Mouse (Mus musculus) neural tube, embryonic 14.5 days (tissue): ENCODE measurements around the gene Ltbp4. TPM values are rescaled to one million over a fixed set of nuclear protein-coding genes. Genes with fewer than 3 reads are reported as not detected.

Source experiments
- ATAC-seq: fragments of 200-750 bp; cut with Nextera tagmentation; 2 replicates; pipeline ENCODE4 v1.8.0; 2017; ENCODE audit warnings: low read depth, mild to moderate bottlenecking, moderate TSS enrichment, moderate library complexity
- H3K27ac ChIP-seq: fragments of 300-500 bp; sonication (generic); 2 replicates; pipeline ENCODE4 v1.5.1; 2014; ENCODE audit warnings: low read depth, mild to moderate bottlenecking, control low read depth, low read length, moderate library complexity, mixed read lengths
- H3K27me3 ChIP-seq: fragments of 300-500 bp; sonication (generic); 2 replicates; pipeline ENCODE4 v1.6.1; 2014; ENCODE audit warnings: low read length; ENCODE audit not compliant: control insufficient read depth, insufficient read depth
- H3K36me3 ChIP-seq: fragments of 300-500 bp; sonication (generic); 2 replicates; pipeline ENCODE4 v1.6.1; 2014; ENCODE audit warnings: low read length, mixed read lengths; ENCODE audit not compliant: control insufficient read depth, insufficient read depth
- H3K4me1 ChIP-seq: fragments of 300-500 bp; sonication (generic); 2 replicates; pipeline ENCODE4 v1.6.1; 2014; ENCODE audit warnings: low read length; ENCODE audit not compliant: control insufficient read depth, insufficient read depth
- H3K4me2 ChIP-seq: fragments of 300-500 bp; sonication (generic); 2 replicates; pipeline ENCODE4 v1.6.1; 2014; ENCODE audit warnings: mild to moderate bottlenecking, low read depth, low read length, control low read depth
- H3K4me3 ChIP-seq: fragments of 300-500 bp; sonication (generic); 2 replicates; pipeline ENCODE4 v1.5.1; 2014; ENCODE audit warnings: low read depth, low read length, control low read depth, mixed read lengths
- H3K9ac ChIP-seq: fragments of 300-500 bp; sonication (generic); replicated peaks from 2 replicates; pipeline ENCODE4 v1.6.1; 2014; ENCODE audit warnings: low read depth, mild to moderate bottlenecking, control low read depth, low read length, mixed read lengths
- H3K9me3 ChIP-seq: fragments of 300-500 bp; sonication (generic); 2 replicates; pipeline ENCODE4 v1.6.1; 2016; ENCODE audit warnings: low read length; ENCODE audit not compliant: control insufficient read depth
- WGBS: fragments of 180-500 bp; shearing (Covaris S2); extraction: QIAGEN DNeasy Blood & Tissue Kit; methylation state at CpG from one replicate; pipeline ENCODE4 v1.1.7; 2014; 5-methylcytosine and 5-hydroxymethylcytosine counted together
- polyA plus RNA-seq: library from polyadenylated mRNA; unstranded; fragments of >200 nt; fragmentation: Nextera tagmentation; extraction: Ambion mirVana; gene quantifications from 2 replicates; pipeline ENCODE4 v1.2.1, GENCODE M21; 2014

The Ltbp4 gene
- polyA plus RNA-seq, 1 experiment from 2014 or later = 5.8 TPM

DNA sequence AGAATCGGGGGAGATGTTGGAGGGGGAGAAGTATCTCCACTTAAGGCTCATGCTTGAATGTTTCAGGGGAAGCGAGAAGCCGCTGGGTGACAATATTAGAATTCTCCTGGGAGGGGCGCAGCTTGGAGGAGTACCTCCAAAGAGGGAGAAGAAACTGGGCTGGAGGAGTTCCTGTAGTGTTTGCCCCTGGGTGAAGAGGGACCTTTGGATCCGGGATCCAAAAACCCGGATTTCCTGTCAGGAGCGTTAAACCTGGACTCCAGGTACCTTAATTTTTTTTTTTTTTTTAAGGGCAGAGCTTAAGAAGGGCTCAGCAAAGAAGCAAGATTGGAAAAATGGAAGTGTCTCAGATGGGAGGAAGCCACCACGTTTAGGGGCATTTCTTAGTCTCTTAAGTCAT lies 5.6 kb downstream of the Ltbp4 start:
- 0 out of 2 replicates have a peak overlapping the region, but pooled peaks have one; percentile 81 for H3K4me2 ChIP-seq
- no peaks in the 10 kb centered on the region for H3K9me3 ChIP-seq
- no peak overlapping the region for H3K9ac ChIP-seq
- peaks cover 75% of the 10 kb centered on the region for H3K27me3 ChIP-seq
- H3K27ac ChIP-seq = no peak overlapping the region
- H3K36me3 ChIP-seq = no peaks in the 10 kb centered on the region
- no peak overlapping the region for H3K4me3 ChIP-seq
- 7% methylated on average over 8 of the region's 8 CpGs for WGBS
- peaks cover 16% of the 10 kb centered on the region; the same call in 1 of the 2 replicates for H3K4me1 ChIP-seq
- ATAC-seq = no peak

DNA sequence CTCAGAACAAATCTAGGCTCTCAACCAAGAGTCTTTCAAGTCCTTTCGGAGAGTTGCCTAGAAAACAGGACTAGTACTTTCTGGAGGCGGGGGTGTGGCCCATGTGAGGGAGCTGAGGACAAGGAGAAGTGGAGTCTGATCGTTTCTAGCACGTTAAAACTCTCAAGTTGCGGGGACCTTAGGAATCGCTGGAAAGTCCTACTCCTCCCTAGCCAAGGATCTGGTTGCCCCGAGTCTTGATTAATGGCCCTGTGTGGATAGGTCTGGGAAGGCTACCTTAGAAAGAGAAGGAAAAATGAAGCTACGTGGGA lies 6.0 kb downstream of the Ltbp4 start:
- 5% methylated on average over 8 of the region's 8 CpGs for WGBS
- ATAC-seq = no peak
- H3K4me2 ChIP-seq = peak overlapping the region; percentile 52; the same call in 1 of the 2 replicates
- no peaks in the 10 kb centered on the region for H3K36me3 ChIP-seq
- H3K4me1 ChIP-seq = peaks cover 16% of the 10 kb centered on the region; the same call in 1 of the 2 replicates
- H3K27ac ChIP-seq = no peak overlapping the region
- H3K27me3 ChIP-seq = peaks cover 78% of the 10 kb centered on the region
- H3K4me3 ChIP-seq = no peak overlapping the region; the same call in 1 of the 2 replicates
- H3K9ac ChIP-seq = no peak overlapping the region
- H3K9me3 ChIP-seq = no peaks in the 10 kb centered on the region

DNA sequence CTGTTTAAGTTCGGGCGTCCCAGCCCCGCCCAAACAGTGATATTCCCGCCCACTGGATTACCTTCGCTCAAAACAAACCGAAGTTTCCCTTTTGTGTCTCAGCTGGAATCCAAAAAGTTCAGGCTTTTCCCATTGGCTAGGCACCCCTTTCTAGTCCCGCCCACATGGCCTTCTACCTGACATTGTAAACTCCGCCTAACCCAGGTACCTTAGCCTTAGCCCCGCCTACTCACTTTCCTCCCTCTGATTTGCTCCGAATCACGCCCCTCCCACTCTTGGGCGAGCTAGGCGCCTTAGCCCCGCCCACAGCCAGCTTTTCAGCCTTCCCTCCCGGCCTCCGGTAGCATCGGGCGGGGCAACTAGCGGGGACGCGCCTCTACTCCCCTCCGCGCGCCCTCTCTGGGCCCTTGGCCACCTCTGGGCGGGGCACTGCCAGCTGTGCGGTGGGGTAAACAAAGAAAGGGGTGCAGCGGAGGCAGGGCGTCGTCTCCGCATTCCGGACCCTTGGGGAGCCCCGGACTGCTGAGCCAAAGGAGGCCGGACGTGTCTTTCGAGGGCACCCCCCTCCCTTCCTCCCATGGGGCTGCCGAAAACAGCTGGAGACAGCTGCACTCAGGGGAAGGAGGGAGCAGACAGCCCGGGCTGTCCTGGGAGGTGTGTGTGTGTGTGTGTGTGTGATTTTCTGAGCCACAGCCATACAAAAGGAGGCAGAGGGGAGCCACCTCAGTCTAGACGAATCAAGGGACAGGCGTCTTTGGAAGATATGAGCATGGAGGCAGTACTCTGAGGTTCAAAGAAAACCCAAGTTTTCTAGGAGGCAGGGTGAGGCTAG lies 6.6 kb downstream of the Ltbp4 start:
- H3K36me3 ChIP-seq = no peaks in the 10 kb centered on the region
- no peak overlapping the region for H3K27ac ChIP-seq
- ATAC-seq = no peak
- no peaks in the 10 kb centered on the region for H3K9me3 ChIP-seq
- under 1% methylated on average over 39 of the region's 39 CpGs for WGBS
- H3K4me2 ChIP-seq = peak overlapping the region; percentile 52
- H3K9ac ChIP-seq = no peak overlapping the region
- H3K4me1 ChIP-seq = peaks cover 16% of the 10 kb centered on the region; the same call in 1 of the 2 replicates
- peak overlapping the region; percentile 27 for H3K4me3 ChIP-seq
- peaks cover 84% of the 10 kb centered on the region for H3K27me3 ChIP-seq

DNA sequence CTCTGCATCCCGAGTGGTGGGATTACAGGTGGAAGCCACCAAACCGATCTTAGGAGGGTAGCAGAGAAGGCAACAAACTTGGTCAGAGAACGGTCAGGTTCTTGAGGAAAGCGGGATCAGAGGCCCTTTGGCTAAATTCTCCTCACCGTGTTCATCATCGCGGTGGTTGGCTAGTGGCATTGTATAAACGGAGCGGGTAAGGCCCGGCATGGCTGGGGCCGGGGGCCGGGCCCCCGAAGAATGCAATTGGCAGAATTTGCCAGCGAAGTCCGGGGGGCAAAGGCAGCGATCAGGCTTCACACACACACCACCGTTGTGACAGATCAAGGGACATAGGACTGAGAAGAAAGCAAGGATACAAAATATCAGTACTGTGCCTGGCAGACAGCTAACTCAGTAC lies 7.5 kb downstream of the Ltbp4 start:
- Histone ChIP-seq H3K36me3 (no peaks in the 10 kb centered on the region), H3K27me3 (peaks cover 89% of the 10 kb centered on the region), H3K9ac (no peak overlapping the region), H3K27ac (no peak overlapping the region), H3K4me3 (no peak overlapping the region), H3K4me1 (peaks cover 16% of the 10 kb centered on the region; the same call in 1 of the 2 replicates), H3K9me3 (no peaks in the 10 kb centered on the region), H3K4me2 (0 out of 2 replicates have a peak overlapping the region, but pooled peaks have one; percentile 52)
- ATAC-seq = no peak
- WGBS = 16% methylated on average over 17 of the region's 17 CpGs

DNA sequence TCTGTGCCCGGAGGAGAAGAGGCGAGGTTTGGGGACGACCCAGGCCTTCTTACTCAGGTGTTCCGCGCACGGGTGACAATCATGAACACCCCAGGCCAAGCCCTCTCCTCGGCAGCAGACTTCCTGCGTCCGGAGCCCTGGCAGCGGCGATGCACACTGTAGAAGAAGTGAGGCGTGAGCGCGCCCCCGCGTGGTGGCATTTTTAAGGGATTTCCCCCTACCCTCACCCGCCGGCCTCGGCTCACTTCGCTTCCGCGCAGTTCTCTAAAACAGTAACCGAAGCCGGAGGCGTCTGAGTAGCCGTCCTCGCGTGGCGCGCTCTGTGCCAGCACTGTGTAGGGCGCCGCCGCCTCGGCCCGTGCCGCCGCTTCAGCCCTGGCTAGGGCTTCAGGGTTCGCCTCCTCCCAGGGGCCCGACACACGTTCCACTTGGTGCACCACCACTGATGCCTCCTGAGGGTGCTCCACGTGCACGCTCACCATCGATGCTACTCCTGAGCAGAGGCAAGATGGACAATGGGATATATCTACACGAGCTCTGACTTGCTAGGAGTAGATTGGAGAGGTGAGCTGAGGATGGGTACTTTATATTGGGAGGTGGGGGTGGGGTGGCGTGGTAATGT lies 8.1 kb downstream of the Ltbp4 start:
- H3K27ac ChIP-seq = no peak overlapping the region
- peak; percentile 33; the same call in 1 of the 2 replicates for ATAC-seq
- 4% methylated on average over 42 of the region's 45 CpGs for WGBS
- peak overlapping the region; percentile 7; the same call in 1 of the 2 replicates for H3K4me3 ChIP-seq
- peak overlapping the region; percentile 39; the same call in 1 of the 2 replicates for H3K9ac ChIP-seq
- peak overlapping the region; percentile 23 for H3K4me2 ChIP-seq
- peaks cover 16% of the 10 kb centered on the region; the same call in 1 of the 2 replicates for H3K4me1 ChIP-seq
- H3K27me3 ChIP-seq = peaks cover 86% of the 10 kb centered on the region
- no peaks in the 10 kb centered on the region for H3K9me3 ChIP-seq
- no peaks in the 10 kb centered on the region for H3K36me3 ChIP-seq

DNA sequence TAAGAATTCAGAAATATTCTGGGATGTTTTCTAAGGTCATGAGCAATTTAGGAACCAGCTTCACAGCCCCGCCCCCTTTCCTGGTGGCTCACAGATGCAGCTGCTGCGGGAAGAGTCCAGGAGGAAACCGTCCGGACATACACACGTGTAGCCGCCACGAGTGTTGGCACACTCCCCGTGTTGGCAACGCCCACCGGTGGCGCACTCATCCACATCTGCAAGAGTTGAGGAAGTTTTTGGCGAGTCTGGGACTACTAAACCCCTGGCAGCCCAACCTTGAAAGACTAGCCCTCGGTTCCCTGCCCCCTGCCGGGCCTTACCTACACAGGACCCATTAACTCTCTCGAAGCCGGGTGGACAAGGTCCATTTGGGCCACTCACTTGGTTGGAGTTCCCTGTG lies 8.8 kb downstream of the Ltbp4 start:
- WGBS = 37% methylated on average over 16 of the region's 16 CpGs
- Histone ChIP-seq H3K9ac (no peak overlapping the region), H3K36me3 (no peaks in the 10 kb centered on the region), H3K4me2 (no peak overlapping the region), H3K27me3 (peaks cover 81% of the 10 kb centered on the region), H3K4me1 (peaks cover 14% of the 10 kb centered on the region; the same call in 1 of the 2 replicates), H3K9me3 (no peaks in the 10 kb centered on the region), H3K4me3 (no peak overlapping the region), H3K27ac (no peak overlapping the region)
- no peak for ATAC-seq

DNA sequence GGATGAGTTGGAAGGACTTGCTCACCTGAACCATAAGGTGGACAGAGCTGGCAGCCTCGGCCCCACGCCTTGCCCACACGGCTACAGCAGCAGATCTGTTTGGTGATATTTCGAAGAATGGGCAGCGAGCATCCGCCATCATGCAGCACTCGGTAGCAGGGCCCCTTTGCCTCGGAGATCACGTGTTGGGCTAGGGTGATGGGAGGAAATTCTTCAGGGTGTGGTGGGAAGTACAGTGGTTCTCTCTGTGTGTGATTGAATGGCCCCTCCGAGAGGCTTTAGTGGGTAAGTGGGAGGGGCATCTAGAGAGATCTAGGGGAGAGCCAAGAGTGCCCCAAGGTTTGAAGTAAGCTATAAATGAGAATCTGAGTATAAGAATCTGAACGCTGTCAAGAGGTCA lies 9.3 kb downstream of the Ltbp4 start:
- Histone ChIP-seq H3K9ac (no peak overlapping the region), H3K27ac (no peak overlapping the region), H3K4me3 (no peak overlapping the region), H3K36me3 (no peaks in the 10 kb centered on the region), H3K9me3 (no peaks in the 10 kb centered on the region), H3K4me1 (peaks cover 9% of the 10 kb centered on the region; the same call in 1 of the 2 replicates), H3K27me3 (peaks cover 76% of the 10 kb centered on the region), H3K4me2 (no peak overlapping the region)
- WGBS = 88% methylated on average over 11 of the region's 11 CpGs
- ATAC-seq = no peak

DNA sequence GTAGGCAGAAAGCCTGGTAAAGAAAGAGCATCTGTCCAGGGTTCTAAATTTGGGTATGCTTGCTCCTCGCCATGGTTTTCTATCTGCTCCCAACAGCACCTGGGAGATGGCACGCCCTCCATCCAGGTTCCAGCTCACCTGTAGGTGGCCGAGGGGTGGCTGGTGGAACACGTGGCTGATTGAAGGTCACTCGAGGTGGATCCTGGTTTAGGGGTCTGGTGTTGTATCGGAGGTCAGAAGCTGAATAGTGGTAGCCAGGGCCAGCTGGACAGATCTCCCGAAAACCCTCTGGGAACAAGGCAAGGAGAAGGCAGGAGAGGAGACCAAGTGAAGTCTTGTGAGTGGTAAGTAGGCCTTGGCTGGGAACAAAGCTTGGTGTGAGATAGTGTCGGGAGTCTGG lies 10.0 kb downstream of the Ltbp4 start:
- 90% methylated on average over 8 of the region's 8 CpGs for WGBS
- no peak for ATAC-seq
- H3K27me3 ChIP-seq = peaks cover 70% of the 10 kb centered on the region
- no peak overlapping the region for H3K9ac ChIP-seq
- no peaks in the 10 kb centered on the region for H3K9me3 ChIP-seq
- H3K4me2 ChIP-seq = no peak overlapping the region
- no peak overlapping the region for H3K4me3 ChIP-seq
- H3K36me3 ChIP-seq = no peaks in the 10 kb centered on the region
- H3K27ac ChIP-seq = no peak overlapping the region
- peaks cover 7% of the 10 kb centered on the region; the same call in 1 of the 2 replicates for H3K4me1 ChIP-seq
